Mouse (Mus musculus): ENCODE results near the gene Rnf40. TPM values are rescaled to one million over a fixed set of nuclear protein-coding genes. Genes with fewer than 3 reads are reported as not detected.

Gene Rnf40
- 10 to 100 TPM; 28.6 to 32.3 (median 30.6) TPM for total RNA-seq (2022)

DNA sequence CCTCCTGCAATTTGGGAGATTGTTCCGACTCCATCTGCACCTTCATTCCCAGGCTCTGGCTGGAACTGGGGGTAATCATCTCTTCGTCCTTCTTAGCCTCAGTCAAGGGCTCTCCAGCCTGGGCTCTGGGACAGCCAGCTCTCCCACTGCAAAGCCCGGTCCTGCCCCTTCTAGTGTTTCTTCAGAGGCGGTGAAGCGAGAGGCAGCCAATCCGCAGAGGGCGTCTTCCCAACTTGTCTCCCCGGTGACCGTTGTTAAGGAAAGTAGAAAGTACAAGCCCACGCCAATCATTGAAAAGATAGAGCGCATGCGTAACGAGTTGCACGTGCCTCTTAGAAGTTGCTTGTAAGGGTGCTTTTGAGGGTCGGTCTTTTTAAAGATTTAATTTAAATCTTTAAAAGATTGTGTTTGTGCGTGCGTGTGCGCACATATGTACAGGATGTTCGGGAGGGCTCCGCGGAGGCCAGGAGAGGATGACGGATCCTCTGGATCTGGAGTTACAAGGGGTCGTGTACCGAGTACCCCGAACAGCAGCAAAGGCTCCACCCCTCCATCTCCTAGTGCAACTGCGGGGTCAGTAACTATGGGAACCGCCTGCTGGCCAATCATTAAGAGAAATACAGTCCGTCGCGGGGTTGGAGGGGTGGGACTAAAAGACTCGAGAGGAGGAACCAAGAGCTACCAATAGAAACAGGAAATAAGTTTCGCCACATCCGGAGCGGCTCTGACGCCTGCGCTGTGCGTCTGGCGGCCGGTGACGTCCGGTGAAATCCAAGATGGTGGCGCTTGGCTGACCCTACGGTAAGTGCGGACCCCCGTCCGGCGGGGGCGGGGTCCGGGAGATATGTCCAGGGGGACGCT, at the start of gene Rnf40, which contains the start of gene Ccdc189:
TSS of gene Rnf40 (plus strand) at position 757 of the 861 bp plus-strand sequence.
TSS of gene Ccdc189 (minus strand) at position 585 of the 861 bp plus-strand sequence.
- peak; percentile 92 to 93 for DNase-seq (ENCODE audit: low spot score in 2 of 2)

DNA sequence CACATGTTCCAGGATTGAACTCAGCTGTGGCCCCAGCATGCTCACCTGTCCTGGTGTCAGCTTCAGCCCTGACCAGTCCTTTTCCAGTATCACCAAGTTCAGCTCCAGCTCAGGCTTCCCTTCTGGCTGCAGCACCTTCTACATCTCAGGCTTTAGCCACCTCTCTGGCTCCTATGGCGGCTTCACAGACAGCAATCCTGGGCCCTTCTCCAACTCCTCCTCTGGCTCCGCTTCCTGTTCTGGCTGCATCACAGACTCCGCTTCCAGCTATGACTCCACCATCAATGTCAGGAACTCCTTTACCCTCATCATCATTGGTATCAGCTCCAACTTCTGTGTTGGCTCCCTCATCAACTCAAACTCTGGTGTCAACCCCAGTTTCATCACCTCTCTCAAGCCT, 46.9 kb upstream of the Rnf40 start:
- no peak for DNase-seq (ENCODE audit: low spot score in 2 of 2)

DNA sequence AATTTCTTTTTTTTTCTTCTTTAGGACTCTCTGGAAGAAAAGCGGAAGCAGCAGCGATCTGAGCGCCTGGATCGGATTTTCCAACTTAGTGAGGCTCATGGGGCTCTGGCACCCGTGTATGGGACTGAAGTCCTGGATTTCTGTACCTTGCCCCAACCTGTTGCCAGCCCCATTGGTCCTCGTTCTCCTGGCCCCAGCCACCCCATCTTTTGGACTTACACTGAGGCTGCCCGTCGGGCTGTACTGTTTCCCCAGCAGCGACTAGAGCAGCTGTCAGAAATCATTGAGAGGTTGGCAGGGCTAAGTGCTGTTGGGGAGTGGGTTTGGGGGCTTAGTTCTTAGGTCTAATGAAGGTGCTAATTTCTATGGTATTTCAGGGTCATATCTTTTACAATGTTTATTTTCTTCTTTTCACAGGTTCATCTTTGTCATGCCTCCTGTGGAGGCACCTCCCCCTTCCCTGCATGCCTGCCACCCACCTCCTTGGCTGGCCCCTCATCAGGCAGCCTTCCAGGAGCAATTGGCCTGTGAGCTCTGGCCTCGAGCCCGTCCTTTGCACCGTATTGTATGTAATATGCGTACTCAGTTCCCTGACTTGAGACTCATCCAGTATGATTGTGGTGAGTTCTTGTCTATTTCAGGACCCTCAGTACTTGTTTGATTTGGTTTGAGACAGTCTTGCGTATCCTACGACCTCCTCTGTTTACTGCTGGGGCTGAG, 39.3 kb upstream of the Rnf40 start:
- no peak for DNase-seq (ENCODE audit: low spot score in 2 of 2)

DNA sequence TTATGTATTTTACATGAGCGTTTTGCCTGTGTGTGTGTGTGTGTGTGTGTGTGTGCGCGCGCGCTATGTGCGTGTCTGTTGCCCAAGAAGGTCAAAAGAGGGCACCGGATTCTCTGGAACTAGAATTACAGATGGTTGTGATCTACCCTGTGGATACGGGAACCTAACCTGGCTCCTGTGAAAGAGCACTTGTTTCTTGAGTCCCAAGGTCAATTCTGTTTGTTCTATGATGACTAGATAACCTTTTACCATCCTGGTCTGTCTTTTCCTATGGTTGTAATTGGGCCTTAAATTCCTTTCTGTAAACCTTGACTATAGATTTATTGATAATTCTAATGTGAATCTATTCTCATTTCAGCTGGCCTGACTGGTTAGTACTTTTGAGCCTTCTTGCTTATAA, 37.0 kb upstream of the Rnf40 start:
- no peak for DNase-seq (ENCODE audit: low spot score in 2 of 2)

DNA sequence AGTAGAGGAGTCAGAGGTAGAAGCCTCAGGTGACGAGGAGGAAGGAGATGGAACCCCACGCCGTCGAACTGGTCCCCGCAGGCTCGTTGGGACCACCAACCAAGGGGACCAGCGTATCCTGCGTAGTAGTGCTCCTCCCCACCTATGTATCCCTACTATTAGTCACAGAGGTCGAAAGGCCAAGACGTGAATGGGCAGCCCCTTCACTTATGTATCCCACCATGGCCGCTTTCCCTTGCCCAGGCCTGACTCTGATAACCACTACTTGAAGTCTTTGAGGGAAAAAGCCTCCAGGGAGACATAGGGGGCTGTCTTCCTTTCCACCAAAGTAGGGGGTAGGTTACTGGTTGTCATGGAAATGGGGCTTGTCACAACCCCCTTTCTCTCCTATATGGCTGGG, 28.0 kb upstream of the Rnf40 start:
- DNase-seq (ENCODE audit: low spot score in 2 of 2): no peak

DNA sequence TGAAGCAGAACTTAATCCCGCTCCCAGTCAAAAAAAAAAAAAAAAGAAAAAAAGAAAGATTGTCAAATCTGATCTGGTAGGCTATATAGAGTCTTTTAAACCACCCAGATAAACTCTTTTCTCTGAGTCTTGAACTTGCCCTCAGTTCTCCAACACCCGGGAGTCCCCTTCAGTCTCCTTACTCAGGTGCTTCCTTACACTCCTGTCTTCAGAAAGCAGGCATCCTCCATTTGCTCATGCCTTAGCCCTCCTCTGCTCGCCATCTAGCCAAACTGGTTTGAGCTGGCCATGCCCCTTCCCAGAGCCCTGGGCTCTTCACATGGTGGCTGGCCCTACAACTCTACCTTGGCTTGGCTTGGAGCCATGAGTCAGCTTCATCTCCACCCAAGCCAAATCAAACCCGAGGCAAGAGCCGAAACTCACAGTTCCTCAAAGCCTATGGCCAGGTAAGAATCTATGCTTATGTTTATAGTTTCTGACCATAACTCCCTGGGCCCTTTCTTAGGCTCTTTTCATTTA, 27.2 kb upstream of the Rnf40 start, which contains the start of gene Tmem265:
TSS of gene Tmem265 (plus strand) at position 51 of the 519 bp plus-strand sequence.
- no peak for DNase-seq (ENCODE audit: low spot score in 2 of 2)

DNA sequence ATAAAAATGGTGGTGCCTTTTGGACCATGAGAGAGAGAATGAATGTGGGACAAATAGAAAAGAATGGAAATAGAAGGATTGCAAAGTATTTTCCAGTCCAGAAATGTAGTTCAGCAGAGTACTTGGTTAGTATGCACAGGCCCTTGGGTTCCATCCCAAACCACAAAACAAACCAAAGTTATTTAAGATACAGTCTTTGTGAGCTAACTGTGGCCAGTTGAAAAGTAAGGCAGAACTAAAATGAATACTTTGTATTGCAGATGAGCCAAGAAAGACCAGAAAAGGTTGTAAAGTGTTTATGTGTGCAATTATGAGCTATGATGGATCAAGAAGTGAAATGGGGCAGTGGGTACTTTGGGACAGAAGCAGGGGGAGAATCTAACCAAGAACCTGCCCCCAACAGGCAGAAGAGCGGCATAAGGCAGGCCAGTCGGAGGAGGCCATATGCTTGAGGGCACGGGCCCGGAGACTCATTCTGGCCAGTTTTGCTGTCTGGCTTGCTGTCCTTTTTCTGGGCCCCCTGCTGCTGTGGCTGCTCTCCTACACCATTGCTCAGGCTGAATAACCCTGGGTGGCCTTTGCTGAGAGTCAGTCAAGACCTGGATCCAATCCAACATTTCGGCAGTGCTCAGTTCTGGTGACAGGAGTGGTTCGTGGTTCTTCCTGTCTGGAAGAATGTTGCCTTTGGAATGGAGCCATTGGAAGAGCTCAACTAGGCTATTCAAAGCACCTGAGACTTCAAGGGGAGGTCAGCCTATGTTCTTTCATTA, 24.0 kb upstream of the Rnf40 start:
- DNase-seq (ENCODE audit: low spot score in 2 of 2): no peak

DNA sequence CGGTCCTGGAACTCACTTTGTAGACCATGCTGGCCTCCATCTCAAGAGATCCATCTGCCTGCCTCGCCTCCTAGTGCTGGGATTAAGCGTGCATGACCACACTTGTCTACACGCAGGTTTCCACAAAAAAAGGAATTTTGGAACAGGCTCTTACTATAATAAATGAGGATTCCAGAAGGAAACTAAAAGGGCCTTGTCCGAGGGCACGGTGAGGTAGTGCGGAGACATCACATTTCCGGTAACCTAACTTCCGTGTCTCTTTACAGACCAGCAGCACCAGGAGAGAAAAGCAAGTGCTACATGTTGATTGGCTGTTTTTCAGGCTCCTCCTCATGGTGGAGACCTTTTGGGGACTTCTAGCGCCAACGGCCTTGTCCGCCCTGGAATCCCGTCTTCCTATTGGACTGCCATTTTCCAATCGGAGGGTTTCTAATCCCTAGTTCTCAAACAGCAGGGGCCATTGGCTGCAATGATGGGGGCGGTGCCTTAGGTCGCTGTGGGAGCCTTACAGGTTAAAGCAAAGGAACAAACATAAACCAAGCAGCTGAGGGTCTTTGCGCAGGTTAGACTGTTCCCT, 15.6 kb upstream of the Rnf40 start, which contains the start of gene Phkg2:
TSS of gene Phkg2 (plus strand) at position 446 of the 577 bp plus-strand sequence.
- peak; percentile 86 to 89 for DNase-seq (ENCODE audit: low spot score in 2 of 2)

DNA sequence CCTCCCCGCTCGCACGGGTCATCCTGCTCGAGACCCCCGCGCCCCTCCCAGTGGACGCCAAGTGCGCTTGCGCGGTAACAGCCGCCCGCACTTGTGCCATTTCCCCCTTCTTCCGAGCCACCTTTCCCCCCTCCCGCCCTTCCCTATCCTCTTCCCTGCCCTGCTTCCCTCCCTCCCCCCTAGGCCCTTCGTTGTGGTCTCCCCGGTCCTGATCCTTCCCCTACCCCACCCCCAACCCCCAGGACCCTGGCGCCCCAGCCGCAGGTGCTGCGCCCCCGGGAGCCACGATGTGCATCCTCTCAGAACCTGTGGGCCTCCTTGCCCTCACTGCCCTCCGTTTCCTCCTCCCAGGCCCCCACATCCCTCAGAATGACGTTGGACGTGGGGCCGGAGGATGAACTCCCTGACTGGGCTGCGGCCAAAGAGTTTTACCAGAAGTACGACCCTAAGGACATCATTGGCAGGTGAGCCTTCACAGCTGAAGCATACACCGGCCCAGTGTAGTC, 15.0 kb upstream of the Rnf40 start:
- DNase-seq (ENCODE audit: low spot score in 2 of 2): no peak

DNA sequence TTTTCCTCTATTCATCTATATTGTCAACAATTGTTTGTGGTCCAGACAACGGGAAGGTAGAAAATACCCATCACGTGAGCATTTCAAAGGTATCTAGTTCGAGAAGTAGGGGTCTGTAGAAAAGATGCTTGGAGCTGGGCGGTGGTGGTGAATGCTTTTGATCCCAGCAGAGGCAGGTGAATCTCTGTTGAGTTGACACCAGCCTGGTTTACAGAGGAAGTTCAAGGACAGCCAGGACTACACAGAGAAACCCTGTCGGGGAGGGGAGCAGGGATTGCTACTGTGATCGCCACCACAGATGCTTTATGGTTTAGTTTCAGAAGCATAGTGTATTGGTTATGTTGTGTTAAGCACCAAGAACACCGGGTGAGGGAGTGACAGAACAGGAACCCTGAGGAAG, 14.5 kb upstream of the Rnf40 start:
- no peak for DNase-seq (ENCODE audit: low spot score in 2 of 2)

DNA sequence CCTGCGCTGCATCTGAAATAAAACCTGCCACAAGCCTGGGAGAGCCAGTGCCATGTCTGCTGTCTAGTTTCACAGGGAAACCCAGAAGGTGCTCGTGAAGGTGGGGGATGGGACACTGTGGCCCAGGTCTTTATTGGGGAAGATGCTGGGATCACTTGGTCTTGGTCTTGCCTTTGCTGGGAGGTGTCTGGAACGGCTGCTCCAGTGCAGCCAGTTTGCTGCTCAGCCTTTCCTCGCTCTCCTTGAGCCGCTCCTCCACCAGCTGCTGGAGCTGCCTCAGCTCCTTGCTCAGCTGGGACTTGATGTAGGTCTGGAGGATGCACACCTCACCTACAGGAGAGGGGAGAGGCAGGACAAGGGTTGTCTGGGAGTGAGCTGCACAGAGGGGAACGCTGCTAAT, 5.3 kb upstream of the Rnf40 start:
- no peak for DNase-seq (ENCODE audit: low spot score in 2 of 2)

DNA sequence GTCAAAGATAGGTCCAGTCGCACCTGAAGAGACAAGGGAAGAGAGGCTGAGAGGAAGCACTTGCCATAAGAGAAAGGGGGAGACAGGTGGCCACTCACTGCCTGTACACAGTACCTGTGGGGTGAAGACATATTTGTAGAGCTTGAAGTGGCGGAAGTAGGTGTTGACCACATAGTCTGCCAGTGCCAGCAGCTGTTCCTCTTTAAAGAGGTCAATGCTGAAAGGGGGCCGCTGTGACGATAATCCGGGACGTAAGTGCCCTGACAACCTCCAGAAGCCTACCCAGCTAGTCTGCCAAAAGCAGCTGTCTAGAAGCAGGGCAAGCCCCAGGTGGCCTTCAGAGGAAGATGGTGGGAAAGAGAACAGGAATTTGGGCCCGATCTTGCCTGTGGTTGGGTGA, 3.5 kb upstream of the Rnf40 start:
- DNase-seq (ENCODE audit: low spot score in 2 of 2): no peak

DNA sequence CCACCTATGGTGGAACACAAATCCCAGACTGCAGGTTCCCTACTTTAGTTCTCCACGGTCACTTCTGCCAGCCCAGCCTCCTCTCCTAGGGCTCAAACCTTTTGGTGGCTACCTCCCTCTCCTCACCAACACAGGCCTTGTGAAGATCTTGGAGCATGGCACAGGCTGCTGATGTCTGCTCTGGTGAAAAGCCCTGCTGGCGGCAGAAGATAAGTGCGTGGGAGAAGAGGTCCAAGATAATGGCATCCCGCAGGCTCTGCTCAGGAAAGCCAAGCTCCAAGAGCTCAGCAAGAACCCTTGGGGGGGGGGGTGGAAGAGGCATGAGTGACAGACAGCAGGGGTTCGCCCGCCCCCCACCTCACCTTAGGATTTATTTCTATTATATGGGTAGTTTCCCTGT, 2.4 kb upstream of the Rnf40 start:
- no peak for DNase-seq (ENCODE audit: low spot score in 2 of 2)

DNA sequence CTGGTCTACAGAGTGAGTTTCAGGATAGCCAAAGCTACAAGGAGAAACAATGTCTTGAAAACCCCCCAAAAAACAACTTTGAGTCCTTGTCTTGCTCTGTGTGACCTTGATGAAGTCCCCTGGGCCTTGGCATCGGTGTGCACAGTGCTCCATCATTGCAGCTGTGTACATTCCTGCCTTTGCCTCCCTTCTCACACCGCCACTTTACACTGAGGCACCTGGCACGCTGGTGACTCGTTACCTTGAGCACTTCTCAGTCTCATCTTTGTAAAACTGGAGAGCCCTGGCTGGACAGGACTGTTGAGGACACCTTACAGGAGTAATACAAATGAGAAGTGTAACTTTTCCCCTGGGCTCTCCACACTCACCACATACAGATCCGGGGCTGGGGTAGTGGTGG, 1.4 kb upstream of the Rnf40 start:
- DNase-seq (ENCODE audit: low spot score in 2 of 2): no peak

DNA sequence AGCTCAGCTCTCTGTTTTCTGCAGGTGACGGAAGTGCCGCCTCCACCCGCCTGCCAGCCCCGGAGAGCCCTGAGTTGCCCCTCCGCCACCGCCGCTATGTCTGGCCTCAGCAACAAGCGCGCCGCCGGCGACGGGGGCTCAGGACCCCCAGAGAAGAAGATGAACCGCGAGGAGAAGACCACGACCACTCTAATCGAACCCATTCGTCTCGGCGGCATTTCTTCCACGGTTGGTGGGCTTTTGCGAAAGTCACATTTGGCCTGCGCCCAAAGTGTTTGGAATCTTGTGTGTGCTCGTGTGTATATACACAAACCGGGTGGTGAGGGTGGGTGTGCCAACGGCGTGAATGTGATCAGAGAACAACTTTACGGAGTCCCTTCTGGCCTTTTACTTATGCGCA, 334 bp downstream of the Rnf40 start:
- no peak for DNase-seq (ENCODE audit: low spot score in 2 of 2)

DNA sequence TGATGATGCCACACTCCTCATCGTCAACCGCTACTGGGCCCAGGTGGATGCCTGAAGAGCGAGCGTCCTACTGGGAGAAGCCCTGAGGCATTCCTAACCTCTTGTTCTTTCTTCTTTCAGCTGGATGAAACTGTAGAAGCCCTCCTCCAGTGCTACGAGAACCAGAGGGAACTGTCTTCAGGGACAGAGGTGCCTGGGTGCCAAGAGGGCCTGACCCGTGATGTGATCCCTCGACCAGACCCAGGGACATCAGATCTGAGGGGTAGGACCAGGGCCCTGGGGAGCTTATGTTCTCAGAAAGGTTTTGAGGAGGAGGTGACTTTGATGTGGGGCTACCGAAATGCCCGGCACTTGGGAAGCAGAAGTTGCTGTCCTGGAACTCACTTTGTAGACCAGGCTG, 1.1 kb downstream of the Rnf40 start:
- DNase-seq (ENCODE audit: low spot score in 2 of 2): no peak

DNA sequence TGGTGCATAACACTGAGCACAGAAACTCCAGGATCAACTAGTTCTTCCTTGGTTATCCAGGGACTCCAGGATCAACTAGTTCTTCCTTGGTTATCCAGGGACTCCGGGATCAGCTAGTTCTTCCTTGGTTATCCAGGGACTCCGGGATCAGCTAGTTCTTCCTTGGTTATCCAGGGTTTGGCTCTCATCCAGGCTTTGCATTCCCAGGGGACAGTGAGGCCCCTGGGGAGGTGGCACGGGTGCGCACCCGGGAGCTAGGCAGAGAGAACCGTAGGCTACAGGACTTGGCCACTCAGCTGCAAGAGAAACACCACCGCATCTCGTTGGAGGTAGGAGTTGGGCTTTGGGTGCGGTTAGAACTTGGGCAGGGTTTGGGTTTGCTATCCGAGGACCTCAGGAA, 2.5 kb downstream of the Rnf40 start:
- no peak for DNase-seq (ENCODE audit: low spot score in 2 of 2)

DNA sequence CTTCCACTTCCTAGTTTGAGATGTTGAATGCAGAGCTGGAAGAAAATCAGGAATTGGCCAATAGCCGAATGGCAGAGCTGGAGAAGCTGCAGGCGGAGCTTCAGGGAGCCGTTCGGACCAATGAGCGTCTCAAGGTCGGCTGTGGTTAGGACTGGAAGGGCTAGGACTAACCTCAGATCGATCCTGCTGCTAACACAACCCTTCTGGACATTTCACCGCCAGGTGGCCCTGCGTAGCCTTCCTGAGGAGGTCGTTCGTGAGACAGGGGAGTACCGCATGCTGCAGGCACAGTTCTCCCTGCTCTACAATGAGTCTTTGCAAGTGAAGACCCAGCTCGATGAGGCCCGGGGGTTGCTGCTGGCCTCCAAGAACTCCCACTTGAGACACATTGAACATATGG, 4.0 kb downstream of the Rnf40 start:
- DNase-seq (ENCODE audit: low spot score in 2 of 2): no peak

DNA sequence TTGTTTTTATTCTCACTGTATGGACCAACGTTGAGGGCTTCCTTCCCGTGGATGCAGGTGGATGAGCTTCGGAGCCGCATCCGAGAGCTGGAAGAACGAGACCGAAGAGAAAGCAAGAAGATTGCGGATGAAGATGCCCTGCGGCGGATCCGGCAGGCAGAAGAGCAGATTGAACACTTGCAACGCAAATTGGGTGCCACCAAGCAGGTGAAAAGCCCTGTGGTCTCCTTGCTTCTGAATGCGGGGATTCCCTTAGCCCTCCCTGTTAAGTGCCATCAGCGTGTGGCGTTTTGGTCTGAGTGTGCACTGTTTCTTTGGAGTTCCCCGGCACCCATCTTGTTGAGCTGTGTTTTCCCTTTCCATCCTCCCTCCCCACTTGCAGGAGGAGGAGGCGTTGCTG, 8.2 kb downstream of the Rnf40 start:
- no peak for DNase-seq (ENCODE audit: low spot score in 2 of 2)

DNA sequence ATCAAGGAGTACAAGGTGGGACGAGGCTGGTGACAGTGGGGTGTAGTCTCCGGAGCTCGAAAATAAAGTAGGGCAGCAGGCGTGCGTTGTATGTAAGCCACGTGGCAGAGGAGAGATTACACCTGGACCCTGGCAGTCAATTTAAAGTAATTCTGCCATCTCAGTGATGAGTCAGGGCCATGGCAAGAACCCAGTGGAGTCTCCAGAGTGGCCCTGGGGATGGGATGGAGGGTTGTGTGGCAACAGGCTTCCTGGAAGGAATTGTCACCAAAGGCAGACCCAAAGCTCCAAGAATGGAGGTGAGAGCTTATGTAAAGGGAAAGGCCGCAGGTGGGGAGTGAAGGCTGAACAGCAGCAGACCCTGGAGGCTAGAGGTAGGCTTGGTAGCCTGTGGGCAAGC, 12.0 kb downstream of the Rnf40 start:
- no peak for DNase-seq (ENCODE audit: low spot score in 2 of 2)

DNA sequence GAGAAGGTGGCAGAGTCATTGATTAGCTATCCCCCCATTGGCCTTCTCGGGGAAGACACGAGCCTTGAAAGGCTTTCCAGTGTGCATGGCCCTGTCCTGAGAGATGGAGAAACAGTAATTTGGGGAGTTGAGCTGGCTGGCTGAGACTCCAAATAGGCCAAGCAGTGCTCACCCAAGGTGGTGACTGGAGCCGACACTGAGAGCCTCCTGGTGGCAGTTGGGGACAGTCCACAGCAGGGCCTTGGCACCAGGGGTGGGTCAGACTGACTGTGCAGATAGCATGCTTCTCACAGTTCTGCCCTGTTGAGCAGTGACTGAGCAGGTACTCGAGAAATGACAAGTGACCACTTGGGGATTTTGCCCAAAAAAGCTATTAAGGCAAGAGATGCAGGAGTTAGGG, 13.2 kb downstream of the Rnf40 start:
- no peak for DNase-seq (ENCODE audit: low spot score in 2 of 2)

Measured in gastrocnemius, adult 8-10 months (tissue).